Mouse (Mus musculus): Measurements from ENCODE around the gene Vps35l. TPM values are rescaled to one million over a fixed set of nuclear protein-coding genes. Genes with fewer than 3 reads are reported as not detected.

Vps35l gene
- polyA plus RNA-seq, 1 experiment from 2014 or later: 66.2 TPM

DNA sequence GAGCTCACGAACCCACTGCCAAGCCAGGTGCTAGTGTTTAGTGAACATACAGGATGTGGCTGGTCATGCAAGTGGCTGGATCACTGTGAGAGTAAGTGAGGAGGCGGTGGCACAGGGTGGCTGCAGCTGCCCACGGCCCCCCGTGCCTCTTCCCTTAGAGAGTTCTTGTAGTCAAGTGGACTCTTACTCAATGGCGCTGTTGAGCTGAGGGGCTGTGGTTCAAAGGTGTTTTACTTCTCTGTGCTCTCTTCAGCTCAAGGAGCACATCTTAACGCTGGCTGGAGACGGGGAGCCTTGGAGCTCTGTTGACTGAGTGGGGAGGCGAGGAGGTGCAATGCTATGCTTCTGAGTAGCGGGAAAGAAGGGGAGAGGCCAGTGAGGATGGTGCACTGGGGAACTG, 16.1 kb upstream of the Vps35l start:
- Histone ChIP-seq H3K27me3 (ENCODE audit: control insufficient read depth, insufficient read depth, low read length) (no peaks in the 10 kb centered on the region), H3K4me2 (ENCODE audit: low read depth, severe bottlenecking) (no peak overlapping the region), H3K4me3 (ENCODE audit: low read depth, low read length) (no peak overlapping the region), H3K27ac (replicated peaks; ENCODE audit: low read depth, low read length) (no peak overlapping the region), H3K36me3 (ENCODE audit: control insufficient read depth, insufficient read depth, low read length) (peaks cover 11% of the 10 kb centered on the region; the same call in 1 of the 2 replicates), H3K4me1 (ENCODE audit: control insufficient read depth, insufficient read depth, low read length) (no peaks in the 10 kb centered on the region), H3K9ac (ENCODE audit: low read length) (no peak overlapping the region), H3K9me3 (ENCODE audit: control insufficient read depth, low read length) (no peaks in the 10 kb centered on the region)
- DNase-seq (ENCODE audit: low spot score) (no peak), ATAC-seq (ENCODE audit: insufficient number of reproducible peaks, low FRiP score, low TSS enrichment, low read depth) (no peak)
- 92% methylated on average over 9 of the region's 9 CpGs for WGBS

DNA sequence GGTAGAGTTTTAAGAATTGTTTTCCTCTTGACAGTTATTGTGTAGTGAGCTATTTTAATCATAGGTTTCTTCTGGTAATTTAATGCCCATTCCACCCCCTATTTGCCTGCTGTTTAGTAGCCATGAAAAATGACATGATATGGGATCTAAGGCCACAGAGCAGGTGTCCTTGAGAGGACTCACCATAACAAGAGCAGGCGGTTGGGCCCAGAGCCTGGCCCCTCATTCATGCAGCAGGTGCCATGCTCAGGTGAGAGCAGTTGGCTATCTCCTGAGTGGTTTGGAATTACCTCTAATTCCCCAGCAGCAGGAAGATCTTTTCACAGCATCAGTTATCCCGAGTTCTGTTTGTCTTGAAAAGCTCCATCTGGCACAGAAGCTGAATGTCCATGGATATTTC, 14.6 kb upstream of the Vps35l start:
- no peak overlapping the region for H3K9ac ChIP-seq (ENCODE audit: low read length)
- peaks cover 14% of the 10 kb centered on the region; the same call in 1 of the 2 replicates for H3K36me3 ChIP-seq (ENCODE audit: control insufficient read depth, insufficient read depth, low read length)
- 88% methylated on average over 2 of the region's 2 CpGs for WGBS
- ATAC-seq (ENCODE audit: insufficient number of reproducible peaks, low FRiP score, low TSS enrichment, low read depth) (no peak), DNase-seq (ENCODE audit: low spot score) (no peak)
- no peak overlapping the region for H3K4me3 ChIP-seq (ENCODE audit: low read depth, low read length)
- H3K27ac ChIP-seq (replicated peaks; ENCODE audit: low read depth, low read length): no peak overlapping the region
- H3K27me3 ChIP-seq (ENCODE audit: control insufficient read depth, insufficient read depth, low read length): no peaks in the 10 kb centered on the region
- H3K4me2 ChIP-seq (ENCODE audit: low read depth, severe bottlenecking): no peak overlapping the region
- H3K9me3 ChIP-seq (ENCODE audit: control insufficient read depth, low read length): no peaks in the 10 kb centered on the region
- no peaks in the 10 kb centered on the region for H3K4me1 ChIP-seq (ENCODE audit: control insufficient read depth, insufficient read depth, low read length)

DNA sequence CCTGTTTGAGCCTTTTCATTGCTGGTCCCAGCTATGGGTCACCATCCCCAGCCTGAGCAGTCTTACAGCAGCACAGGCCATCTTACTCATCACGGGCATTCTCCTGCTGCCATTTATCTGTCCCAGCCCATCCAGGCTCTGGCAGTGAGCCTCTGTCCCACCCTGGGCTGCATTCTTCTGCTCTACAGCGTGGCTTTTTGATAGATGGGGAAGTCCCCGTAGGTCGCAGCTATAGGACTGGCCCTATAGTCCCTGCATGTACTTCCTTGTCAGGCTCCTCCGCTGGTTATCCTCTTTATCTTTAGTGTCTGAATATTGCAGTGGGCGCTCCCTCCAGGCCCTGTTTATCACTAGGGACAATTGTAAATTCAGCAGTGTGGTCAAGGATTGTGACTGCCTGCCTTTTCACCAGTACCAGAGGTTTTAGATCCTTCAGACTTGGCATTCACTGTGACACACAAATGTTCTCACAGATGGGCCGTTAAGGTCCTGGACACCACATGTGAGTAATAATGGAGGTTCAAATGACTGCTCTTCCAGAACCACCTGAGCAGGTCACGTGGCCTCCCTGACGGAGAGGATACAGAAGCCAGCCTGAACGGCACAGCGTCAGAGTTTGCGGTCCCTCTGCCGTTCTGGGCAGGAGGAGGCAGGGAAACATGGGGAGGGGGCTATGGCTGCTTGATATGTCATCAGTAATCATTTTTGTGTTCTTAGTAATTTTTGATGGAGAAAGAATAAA, 11.0 kb upstream of the Vps35l start:
- WGBS: 88% methylated on average over 13 of the region's 13 CpGs
- peaks cover 15% of the 10 kb centered on the region; the same call in 1 of the 2 replicates for H3K36me3 ChIP-seq (ENCODE audit: control insufficient read depth, insufficient read depth, low read length)
- no peak for ATAC-seq (ENCODE audit: insufficient number of reproducible peaks, low FRiP score, low TSS enrichment, low read depth)

DNA sequence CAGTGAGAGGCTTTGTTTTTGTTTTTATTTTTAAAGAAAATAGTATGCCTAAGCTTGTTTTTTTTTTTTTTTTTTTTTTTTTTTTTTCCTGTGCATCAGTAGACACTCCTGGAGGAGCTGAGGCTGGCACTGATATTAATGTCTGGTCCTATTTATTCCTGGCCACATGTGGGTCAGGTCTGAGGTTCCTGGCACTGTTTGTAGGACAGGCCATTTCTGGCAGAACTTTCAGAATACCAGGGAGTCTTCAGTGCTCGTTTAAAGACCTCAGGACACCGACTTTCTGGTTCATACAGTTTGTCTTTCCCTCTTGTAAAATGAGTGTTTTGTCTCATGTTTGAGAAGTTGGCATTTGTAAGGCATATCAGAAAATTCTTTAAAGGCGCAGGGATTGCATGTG, 8.2 kb upstream of the Vps35l start:
- no peaks in the 10 kb centered on the region for H3K9me3 ChIP-seq (ENCODE audit: control insufficient read depth, low read length)
- no peaks in the 10 kb centered on the region for H3K4me1 ChIP-seq (ENCODE audit: control insufficient read depth, insufficient read depth, low read length)
- H3K27me3 ChIP-seq (ENCODE audit: control insufficient read depth, insufficient read depth, low read length): no peaks in the 10 kb centered on the region
- H3K27ac ChIP-seq (replicated peaks; ENCODE audit: low read depth, low read length): no peak overlapping the region
- no peak overlapping the region for H3K4me2 ChIP-seq (ENCODE audit: low read depth, severe bottlenecking)
- no peak overlapping the region for H3K9ac ChIP-seq (ENCODE audit: low read length)
- 91% methylated on average over 3 of the region's 3 CpGs for WGBS
- H3K36me3 ChIP-seq (ENCODE audit: control insufficient read depth, insufficient read depth, low read length): peaks cover 14% of the 10 kb centered on the region; the same call in 1 of the 2 replicates
- ATAC-seq (ENCODE audit: insufficient number of reproducible peaks, low FRiP score, low TSS enrichment, low read depth) (no peak), DNase-seq (ENCODE audit: low spot score) (no peak)
- no peak overlapping the region for H3K4me3 ChIP-seq (ENCODE audit: low read depth, low read length)

More for the DNA sequence above, 11.0 kb upstream of the Vps35l start:
- H3K9ac ChIP-seq (ENCODE audit: low read length): no peak overlapping the region
- no peaks in the 10 kb centered on the region for H3K9me3 ChIP-seq (ENCODE audit: control insufficient read depth, low read length)
- no peak overlapping the region for H3K27ac ChIP-seq (replicated peaks; ENCODE audit: low read depth, low read length)
- H3K4me2 ChIP-seq (ENCODE audit: low read depth, severe bottlenecking): no peak overlapping the region
- H3K4me1 ChIP-seq (ENCODE audit: control insufficient read depth, insufficient read depth, low read length): no peaks in the 10 kb centered on the region
- no peak for DNase-seq (ENCODE audit: low spot score)
- H3K27me3 ChIP-seq (ENCODE audit: control insufficient read depth, insufficient read depth, low read length): no peaks in the 10 kb centered on the region
- no peak overlapping the region for H3K4me3 ChIP-seq (ENCODE audit: low read depth, low read length)

DNA sequence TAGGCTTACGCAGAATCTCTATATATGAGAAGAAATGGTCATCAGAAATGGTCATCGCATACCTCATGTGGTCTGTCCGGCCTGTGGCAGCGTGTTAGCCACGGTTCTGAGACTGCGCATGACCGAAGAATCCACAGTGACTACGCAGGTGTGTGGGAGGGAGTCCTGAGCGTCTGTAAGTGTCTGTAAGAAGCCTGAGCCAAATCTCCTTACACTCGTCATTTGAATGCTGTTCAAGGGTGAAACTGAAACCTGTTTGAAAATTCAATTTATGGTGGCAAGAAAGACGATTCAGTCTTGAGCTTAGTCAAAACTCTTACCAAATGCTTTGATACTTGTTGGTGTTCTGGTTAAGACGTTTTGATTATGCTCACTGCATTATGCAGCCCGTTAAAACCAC, 6.8 kb upstream of the Vps35l start:
- Histone ChIP-seq H3K9me3 (ENCODE audit: control insufficient read depth, low read length) (no peaks in the 10 kb centered on the region), H3K27ac (replicated peaks; ENCODE audit: low read depth, low read length) (no peak overlapping the region), H3K36me3 (ENCODE audit: control insufficient read depth, insufficient read depth, low read length) (peaks cover 11% of the 10 kb centered on the region; the same call in 1 of the 2 replicates), H3K4me2 (ENCODE audit: low read depth, severe bottlenecking) (no peak overlapping the region), H3K9ac (ENCODE audit: low read length) (no peak overlapping the region), H3K4me1 (ENCODE audit: control insufficient read depth, insufficient read depth, low read length) (no peaks in the 10 kb centered on the region), H3K27me3 (ENCODE audit: control insufficient read depth, insufficient read depth, low read length) (no peaks in the 10 kb centered on the region), H3K4me3 (ENCODE audit: low read depth, low read length) (no peak overlapping the region)
- ATAC-seq (ENCODE audit: insufficient number of reproducible peaks, low FRiP score, low TSS enrichment, low read depth) (no peak), DNase-seq (ENCODE audit: low spot score) (no peak)
- WGBS: 95% methylated on average over 13 of the region's 13 CpGs

DNA sequence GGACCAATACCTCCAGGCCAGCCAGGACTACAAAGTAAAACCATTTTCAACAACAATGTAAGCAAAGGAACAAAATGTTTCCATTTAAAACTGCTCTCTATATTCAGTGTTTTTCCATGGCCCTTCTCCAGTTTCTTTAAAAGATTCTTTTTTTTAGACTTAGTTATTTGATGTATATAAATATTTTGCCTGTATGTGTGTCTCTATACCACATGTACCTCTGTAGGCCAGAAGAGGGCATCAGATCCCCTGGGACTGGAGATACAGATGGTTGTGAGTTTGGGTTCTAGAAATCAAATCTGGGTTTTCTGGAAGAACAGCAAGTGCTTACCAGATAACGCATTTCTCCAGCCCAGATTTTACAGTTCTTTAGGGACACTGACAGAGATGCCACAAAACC, 1.3 kb upstream of the Vps35l start:
- H3K4me2 ChIP-seq (ENCODE audit: low read depth, severe bottlenecking): no peak overlapping the region
- H3K27ac ChIP-seq (replicated peaks; ENCODE audit: low read depth, low read length): no peak overlapping the region
- no peaks in the 10 kb centered on the region for H3K27me3 ChIP-seq (ENCODE audit: control insufficient read depth, insufficient read depth, low read length)
- H3K9ac ChIP-seq (ENCODE audit: low read length): no peak overlapping the region
- 0 out of 2 replicates have a peak, but pooled peaks cover 7% of the 10 kb centered on the region for H3K4me1 ChIP-seq (ENCODE audit: control insufficient read depth, insufficient read depth, low read length)
- DNase-seq (ENCODE audit: low spot score) (no peak), ATAC-seq (ENCODE audit: insufficient number of reproducible peaks, low FRiP score, low TSS enrichment, low read depth) (no peak)
- H3K36me3 ChIP-seq (ENCODE audit: control insufficient read depth, insufficient read depth, low read length): no peaks in the 10 kb centered on the region
- 60% methylated on average over 1 of the region's 1 CpGs for WGBS
- H3K9me3 ChIP-seq (ENCODE audit: control insufficient read depth, low read length): no peaks in the 10 kb centered on the region
- no peak overlapping the region for H3K4me3 ChIP-seq (ENCODE audit: low read depth, low read length)

DNA sequence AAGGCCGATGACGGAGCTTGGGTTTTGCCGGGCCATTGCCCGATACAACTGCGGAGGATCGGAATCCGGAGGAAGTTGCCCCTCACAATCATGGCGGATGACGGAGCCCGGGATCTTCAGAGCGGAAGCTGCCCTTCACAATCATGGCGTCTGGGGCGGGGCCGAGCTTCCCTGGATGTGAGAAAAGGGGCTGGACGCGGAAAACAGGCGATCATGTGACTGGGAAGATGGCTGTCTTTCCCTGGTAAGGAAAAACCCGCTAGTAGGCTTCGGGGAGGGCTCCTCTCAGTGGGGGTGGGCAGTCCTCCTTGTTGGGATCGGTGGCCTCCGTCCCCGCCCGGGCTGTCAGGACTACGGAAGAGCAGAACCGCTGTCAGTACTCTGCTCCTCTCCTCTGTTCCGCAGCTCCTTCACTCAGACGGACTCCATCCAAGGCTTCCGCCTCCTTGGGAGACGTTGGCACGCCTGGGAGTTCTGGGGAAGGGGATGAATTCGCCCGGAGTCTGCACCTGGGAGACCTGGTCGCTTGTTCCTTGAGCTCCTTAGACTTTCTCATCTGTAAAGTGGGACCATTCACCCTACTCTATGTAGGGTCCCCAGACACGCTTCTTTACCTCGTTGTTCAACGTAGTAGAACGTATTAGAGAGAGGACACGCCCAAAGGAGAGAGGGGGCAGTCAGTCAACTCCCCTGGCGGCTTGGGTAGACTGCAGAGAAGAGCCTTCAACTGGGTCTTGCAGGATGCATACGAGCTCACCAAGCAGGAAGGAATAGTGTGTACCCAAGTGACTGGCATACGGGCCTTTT, 709 bp downstream of the Vps35l start:
- Histone ChIP-seq H3K27ac (replicated peaks; ENCODE audit: low read depth, low read length) (no peak overlapping the region), H3K4me1 (ENCODE audit: control insufficient read depth, insufficient read depth, low read length) (0 out of 2 replicates have a peak, but pooled peaks cover 7% of the 10 kb centered on the region), H3K9me3 (ENCODE audit: control insufficient read depth, low read length) (no peaks in the 10 kb centered on the region), H3K4me2 (ENCODE audit: low read depth, severe bottlenecking) (peak overlapping the region; percentile 45), H3K27me3 (ENCODE audit: control insufficient read depth, insufficient read depth, low read length) (no peaks in the 10 kb centered on the region), H3K36me3 (ENCODE audit: control insufficient read depth, insufficient read depth, low read length) (no peaks in the 10 kb centered on the region), H3K9ac (ENCODE audit: low read length) (peak overlapping the region; percentile 59), H3K4me3 (ENCODE audit: low read depth, low read length) (peak overlapping the region; percentile 59)
- WGBS: 4% methylated on average over 41 of the region's 41 CpGs
- DNase-seq (ENCODE audit: low spot score) (peak; percentile 98), ATAC-seq (ENCODE audit: insufficient number of reproducible peaks, low FRiP score, low TSS enrichment, low read depth) (peak; percentile 93)

DNA sequence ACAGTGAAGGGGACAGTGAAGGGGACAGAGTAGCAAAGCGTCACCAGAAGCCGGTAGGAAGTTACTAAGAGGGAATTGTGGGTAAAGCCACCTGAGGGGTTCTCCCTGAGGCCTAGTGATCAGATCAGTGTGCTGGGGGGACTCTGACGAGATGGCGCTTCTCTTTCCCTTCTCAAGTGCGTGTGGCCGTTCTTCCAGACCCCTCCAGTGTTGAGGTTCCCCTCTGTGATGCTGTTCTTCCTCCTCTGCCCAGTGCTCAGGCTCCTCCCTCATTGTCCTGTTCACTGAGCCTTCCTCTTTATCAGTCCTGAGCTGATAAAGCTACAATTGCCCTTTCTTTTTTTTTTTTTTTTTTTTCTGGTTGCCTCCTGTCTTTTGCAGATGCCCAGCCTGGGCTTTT, 2.3 kb downstream of the Vps35l start:
- ATAC-seq (ENCODE audit: insufficient number of reproducible peaks, low FRiP score, low TSS enrichment, low read depth): no peak
- Histone ChIP-seq H3K27me3 (ENCODE audit: control insufficient read depth, insufficient read depth, low read length) (no peaks in the 10 kb centered on the region), H3K4me2 (ENCODE audit: low read depth, severe bottlenecking) (no peak overlapping the region), H3K4me3 (ENCODE audit: low read depth, low read length) (no peak overlapping the region), H3K4me1 (ENCODE audit: control insufficient read depth, insufficient read depth, low read length) (0 out of 2 replicates have a peak, but pooled peaks cover 7% of the 10 kb centered on the region), H3K27ac (replicated peaks; ENCODE audit: low read depth, low read length) (no peak overlapping the region), H3K9ac (ENCODE audit: low read length) (no peak overlapping the region), H3K9me3 (ENCODE audit: control insufficient read depth, low read length) (no peaks in the 10 kb centered on the region), H3K36me3 (ENCODE audit: control insufficient read depth, insufficient read depth, low read length) (no peaks in the 10 kb centered on the region)
- no peak for DNase-seq (ENCODE audit: low spot score)
- WGBS: 91% methylated on average over 6 of the region's 6 CpGs

Data from limb, embryonic 11.5 days (tissue).